Mouse (Mus musculus): ENCODE results near the gene Pdzk1.

Pdzk1 gene

DNA sequence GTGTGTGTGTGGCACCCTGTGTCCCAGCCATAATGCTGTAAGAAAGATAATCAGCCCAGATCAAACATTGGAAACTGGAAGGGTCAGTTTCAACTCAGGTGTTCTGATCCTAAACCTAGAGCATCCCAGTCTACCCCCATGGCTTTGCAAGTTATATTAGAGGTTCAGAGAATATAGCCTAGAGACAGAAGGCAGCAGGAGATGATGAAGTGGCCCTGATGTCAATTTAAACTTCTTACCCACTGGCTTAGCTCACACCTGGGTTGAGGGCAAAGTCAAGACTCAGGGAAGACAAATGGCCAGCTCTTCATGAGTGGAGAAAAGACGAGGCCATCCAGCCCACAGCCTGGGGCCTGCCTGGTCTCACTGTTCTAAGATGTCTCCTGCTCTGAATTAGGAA is at the start of gene Pdzk1, which contains the start of gene Cd160:
Gene Pdzk1, plus strand, starts transcription at position 301 of the 400 bp plus-strand sequence.
Gene Cd160, minus strand, starts transcription at position 368 of the 400 bp plus-strand sequence.
- DNase-seq = no peak

DNA sequence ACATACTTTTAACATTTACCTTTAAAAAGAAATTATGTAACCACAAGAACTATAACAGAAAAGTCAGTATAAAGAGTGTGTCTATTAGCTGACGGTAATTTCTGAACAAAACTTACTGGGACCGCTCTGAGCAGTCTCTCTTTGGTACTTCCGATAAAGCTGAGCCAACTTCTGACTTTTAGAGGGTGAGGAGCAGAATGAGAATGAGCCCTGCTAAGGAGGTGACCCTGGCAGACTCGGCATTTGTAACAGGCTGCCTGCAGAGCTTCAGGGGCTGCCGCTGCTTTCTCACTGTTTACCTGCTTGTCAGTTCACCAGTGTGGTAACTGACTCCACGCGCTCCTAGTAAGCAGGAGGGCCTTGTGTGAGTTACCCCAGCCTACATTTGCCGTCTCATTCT is 46.8 kb upstream of the Pdzk1 start:
- DNase-seq = no peak

DNA sequence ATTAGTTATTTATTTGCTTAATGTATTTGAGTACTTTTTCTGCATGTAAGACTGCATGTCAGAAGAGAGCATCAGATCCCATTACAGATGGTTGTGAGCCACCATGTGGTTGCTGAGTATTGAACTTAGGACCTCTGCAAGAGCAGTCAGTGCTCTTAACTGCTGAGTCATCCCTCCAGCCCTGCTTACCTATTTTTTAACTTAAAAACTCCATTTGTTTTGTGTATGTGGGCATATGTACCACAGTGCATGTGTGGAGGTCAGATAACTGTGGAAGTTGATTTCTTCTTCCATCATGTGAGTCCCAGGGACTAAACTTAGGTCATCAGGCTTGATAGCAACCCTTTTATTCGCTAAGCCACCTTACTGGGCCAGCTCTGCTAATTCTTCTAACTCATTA is 41.3 kb upstream of the Pdzk1 start:
- DNase-seq = no peak

DNA sequence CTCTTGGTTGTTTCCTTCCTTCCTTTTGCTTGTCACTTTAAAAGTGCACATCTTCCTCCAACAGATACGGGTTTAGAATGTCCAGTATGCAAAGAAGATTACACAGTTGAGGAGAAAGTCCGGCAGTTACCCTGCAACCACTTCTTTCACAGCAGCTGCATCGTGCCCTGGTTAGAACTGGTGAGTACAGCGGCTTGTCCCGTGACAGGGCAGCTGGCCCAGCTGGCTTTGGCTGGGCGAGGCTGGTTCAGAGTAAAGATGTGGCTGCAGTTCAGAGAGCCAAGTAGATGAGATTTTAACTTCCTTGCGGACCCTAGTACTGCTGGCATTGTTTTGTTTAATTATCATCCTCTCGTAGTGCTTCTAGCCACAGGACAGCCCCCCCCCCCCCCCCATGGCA is 40.6 kb upstream of the Pdzk1 start:
- no peak for DNase-seq

DNA sequence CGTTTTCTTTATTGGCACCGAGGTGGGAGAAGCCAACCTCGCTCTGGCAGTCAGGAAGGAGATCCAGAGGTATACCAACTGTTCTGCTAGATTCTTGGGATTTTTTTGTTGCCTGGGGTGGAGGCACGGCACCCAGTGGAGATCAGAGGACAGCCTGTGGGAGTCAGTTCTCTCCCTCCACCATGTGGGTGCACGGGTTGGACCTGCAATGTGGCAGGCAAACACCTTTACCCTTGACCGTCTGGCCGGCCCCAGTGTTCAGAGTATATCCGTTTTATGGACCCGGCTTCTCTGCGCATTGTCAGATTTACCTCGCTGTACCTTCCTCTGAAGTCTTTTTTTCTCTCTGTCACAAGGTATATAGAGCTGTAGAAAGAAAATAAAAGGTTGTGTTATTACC is 28.8 kb upstream of the Pdzk1 start:
- DNase-seq = no peak

DNA sequence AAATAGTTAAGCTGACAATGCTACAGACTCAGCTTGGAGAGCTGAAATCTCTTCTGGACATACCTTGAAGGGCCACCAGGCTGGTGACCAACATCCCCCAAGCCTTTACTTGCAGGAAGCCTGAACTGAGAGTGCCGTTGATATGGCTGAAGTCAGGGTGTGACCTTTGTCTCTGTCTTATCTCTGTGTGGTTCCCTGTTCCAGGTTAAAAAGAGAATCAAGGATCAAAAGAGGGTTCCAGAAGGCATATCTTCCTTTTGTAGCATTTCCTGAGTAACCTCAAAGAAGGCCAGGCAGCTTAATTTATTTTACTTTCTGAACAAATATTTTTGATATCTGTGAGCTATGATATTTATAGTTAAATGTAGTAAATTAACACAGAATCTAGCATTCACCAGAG is 26.9 kb upstream of the Pdzk1 start:
- DNase-seq = no peak

DNA sequence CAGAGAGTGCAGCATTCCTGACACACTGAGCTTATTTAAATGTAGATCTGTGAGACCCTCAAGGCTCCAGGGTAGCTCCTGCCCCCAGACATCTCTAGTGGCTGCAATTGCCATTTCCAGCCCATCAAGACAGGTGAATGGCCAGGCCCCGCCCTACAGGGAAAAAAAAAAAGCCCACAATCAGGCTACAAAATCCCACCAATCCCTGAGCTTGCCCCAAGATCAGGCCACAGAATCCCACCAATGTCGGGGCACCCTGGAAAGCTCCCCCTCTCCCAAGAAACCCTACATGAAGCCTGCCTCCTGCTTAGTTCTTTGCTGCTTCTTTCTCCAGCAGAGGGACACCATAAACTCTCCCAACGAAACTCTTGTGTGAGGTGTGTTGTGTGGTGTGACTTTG is 20.9 kb upstream of the Pdzk1 start:
- no peak for DNase-seq

DNA sequence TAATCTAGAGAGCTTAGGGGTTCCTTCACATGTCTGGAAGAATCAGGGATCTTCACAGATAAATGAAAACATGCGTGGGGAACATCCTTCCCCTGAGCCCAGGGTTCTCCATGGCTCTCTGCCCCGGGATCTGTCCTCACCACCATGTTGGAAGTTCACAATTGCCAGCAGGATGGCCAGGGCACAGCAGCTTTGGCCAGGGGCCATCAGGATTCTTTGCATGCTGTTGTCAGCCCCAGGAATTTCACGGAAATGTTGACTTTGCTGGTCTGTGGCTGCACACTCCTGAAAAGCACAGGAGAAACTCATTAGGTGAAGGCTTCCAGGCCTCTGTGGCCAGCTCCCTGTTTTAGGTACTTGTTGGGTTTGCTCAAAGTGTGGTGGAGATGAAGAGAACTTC is 20.4 kb upstream of the Pdzk1 start:
- DNase-seq = no peak

DNA sequence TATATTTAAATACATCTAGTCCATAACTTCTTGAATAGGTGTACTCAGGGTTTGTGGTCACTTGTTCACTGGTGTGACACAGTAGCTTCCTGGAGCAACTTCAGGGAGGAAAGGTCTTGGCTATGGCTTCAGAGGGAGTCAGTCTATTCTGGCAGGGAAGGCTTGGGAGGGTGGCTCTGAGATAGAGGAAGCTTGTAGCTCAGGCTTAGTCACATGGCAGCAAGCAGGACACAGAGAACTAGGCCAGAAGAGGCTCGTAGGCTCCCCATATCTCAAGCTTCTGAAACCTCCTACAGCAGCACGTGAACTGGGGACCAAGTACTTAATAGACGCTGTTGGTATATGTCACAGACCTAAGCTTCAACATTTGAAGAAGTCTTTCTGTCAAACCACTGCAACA is 17.9 kb upstream of the Pdzk1 start:
- DNase-seq = no peak

DNA sequence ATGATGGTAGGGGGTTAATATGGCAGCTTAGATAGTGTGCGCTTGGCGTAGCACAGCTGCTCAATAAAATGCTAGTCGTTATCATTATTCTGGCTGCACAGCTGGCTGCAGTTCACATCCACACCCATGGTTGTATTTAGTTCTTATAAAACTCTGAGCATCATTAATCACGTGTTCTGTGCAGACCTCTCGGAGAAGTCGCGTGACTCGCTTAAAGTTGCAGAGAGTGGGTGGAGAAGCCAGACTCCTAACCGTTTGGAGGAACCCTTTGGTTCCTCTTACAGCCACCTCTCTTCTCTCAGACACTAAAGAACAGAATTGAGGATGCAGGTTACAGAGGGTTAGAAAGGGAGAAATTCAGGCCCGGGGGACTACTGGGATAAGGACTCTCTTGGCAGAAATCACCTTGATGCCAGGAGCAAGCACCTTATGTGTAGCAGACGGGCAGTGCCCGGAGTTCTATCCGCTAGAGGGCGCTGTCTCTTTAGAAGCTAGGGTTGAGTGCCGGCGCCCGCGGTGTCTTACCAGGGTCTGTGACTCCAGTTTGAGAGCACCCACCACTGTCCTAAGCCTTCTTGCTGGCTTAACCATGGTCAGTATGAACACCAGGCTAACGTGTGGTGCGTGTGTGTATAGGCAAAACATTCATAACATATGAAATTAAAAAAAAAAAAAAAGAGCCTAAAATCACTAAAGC is 16.5 kb upstream of the Pdzk1 start:
- peak; percentile 34 to 77 for DNase-seq

DNA sequence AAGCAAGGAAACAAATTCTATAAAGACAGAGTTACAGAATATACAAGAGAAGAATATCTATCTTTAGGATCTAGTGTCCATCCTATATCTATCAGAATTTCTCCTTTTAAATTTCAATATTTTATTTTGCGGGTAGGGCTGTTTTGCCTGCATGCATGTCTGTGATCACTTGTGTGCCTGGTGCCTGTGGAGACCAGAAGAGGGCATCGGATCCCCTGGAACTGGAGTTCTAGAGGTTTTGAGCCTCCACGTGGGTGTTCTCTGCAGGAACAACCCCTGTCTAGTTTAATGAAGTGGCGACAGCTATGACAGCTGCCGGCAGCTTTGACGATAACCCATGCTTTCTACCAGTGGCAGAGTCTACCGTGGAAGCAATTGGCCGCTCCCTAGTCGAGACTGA is 16.0 kb upstream of the Pdzk1 start:
- peak in 1 of 2 experiments; percentile 16 for DNase-seq

DNA sequence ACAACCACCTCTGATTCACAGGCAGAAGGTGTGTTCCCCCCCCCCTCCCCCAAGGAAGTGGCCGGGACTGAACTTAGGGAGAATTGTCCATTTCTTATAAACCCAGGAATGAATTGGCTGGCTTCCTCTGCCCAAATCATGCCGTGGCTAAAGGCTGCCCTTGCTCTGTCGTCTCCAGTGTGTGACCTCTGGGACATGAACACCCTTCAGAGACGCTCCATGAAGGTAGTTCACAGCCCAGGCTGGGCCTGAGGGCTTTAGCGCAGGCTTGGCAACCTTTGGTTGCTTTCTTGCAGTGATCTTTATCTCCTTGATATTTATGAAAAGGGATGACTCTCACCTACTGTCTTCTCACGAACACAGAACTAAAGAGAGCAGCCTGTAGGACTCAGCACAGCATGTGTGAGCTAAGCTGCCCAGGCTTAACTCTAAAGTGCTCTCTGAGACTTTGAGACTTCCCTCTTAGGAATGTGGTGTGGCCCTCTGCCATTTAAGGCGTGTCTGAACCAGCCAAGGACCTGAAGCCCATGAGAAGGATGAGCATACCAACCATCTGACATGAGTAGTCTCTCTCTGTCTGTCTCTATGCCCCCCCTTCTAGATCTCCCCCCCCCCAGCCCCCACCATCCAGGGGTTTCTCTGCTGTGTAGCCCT is 15.4 kb upstream of the Pdzk1 start:
- no peak for DNase-seq

DNA sequence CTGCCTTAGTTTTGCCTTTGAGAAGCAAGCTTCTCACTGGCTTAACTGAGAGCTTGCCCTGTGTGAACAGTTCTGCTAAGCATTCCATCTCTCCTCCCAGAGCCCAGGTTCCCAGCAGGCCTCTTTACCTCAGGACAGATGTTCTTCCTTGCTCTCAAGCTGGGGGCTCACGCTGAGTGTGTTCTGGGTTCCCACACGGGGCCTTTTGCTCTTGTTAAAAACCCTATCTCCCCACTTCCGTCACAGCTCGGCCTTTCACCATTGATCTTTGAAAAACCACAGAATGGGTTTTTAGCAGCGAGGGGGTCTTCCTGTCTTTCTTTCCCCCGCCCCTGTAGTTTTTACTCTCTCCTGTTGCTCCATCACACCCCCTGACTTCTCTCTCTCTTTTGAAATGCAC is 14.7 kb upstream of the Pdzk1 start:
- no peak for DNase-seq

DNA sequence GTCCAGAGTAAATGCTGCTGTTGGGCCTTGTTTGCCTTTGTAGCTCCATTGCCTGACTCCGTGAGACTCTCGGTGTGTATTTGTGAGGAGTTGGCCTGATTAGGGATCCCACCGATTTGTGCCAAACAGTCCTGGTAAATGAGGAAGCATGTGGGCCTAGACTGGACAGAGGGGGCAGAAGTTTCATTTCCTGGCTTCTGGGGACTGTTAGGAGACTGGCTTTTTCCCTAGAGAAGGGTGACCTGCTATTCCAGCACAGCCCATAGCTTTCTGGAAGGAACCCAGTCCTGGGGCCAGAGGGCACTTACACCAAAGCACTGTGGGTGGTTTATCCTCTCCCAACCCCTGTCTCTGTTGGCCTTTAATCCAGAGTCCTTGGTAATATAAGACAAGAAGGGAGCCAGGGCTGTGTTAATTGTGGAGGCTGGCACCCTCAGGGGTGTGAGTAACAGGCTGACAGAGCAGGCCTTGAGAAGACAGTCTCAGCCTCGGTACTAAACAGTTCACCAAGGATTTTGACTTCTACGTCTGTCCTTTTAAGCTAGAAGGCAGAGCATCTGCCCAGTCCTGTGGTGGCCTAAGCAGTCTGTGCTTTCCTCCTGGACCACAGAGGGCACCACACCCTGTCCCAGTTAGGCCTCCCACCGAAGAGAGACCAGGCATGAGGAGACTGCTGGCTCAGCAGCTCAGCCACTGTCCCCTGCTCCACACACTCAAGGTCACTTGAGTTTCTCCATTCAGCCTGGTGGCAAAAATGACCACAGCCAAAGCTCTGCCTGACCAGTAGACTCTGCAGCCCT is 8.8 kb upstream of the Pdzk1 start:
- no peak for DNase-seq

DNA sequence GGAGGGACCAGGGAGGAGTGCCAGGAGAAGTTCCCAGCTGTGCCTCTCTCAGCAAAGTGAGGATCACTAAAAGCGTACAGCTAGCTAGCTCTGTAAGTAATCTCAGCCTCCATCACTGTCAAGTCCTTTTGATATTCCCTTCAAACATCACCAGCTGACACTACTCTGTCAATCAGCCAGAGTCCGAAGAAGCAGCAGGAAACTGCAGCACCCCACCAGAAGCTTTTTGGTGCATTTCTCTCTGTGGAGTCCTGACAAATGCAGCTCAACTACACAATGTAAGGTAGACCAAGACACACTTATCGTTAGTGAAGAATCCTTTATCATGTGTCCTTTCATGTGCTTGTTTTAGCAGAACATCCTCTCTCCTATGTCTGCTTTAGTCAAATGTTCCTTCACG is 7.5 kb upstream of the Pdzk1 start:
- DNase-seq = no peak

DNA sequence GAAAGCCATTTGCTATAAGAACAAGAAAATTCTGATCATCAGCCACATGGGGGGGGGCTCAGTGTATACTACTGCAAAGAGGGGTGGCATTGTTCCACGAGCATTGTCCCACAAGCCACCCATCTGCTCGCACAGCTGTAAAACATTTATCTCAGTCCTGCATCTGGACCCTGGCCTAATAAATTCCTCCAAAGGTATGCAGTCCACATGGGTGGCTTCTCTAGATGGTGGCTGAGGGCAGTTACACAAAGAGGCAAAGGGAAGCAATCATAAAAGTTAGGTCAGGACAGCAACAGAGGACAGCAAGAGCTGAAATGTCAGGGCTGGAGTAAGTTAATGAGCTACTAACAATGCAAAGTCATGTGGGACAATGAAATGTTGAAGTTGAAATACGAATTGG is 5.4 kb upstream of the Pdzk1 start:
- DNase-seq = no peak

DNA sequence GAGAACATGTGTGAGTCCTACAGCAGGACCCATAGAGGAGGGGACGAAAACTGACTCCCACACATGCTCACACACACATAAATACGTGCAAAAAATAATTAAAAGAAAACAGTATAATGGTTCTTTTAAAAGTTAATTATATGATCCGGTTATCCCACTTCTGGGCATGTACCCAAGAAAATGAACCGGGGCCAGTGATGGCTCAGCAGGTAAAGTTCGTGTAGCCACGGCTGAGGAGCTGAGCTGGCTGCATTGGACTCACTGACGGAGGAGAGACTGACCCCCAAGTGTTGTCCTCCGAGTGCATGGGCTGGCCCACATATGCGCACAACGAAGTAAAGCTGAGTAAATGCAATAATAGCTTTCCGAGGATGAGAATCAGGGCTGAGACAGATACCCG is 4.5 kb upstream of the Pdzk1 start:
- no peak for DNase-seq

DNA sequence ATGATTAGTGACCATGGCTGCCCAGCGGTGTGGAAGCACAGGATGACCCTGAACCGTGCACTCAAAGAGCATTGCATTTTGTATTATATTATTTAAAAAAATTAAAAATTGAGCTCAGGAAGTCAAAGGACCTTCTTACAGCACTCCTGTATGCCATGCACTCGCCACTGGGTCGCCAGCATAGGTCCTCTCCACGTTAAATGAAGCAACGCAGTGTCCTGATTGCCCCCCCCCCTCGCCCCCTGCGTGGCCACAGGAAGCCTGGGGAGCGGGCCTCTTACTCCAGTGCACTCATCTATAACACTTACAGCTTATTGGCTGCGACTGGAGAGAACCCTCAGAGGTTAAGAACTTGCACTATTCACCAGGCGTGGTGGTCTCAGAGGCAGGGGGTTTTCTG is 3.8 kb upstream of the Pdzk1 start:
- no peak for DNase-seq

DNA sequence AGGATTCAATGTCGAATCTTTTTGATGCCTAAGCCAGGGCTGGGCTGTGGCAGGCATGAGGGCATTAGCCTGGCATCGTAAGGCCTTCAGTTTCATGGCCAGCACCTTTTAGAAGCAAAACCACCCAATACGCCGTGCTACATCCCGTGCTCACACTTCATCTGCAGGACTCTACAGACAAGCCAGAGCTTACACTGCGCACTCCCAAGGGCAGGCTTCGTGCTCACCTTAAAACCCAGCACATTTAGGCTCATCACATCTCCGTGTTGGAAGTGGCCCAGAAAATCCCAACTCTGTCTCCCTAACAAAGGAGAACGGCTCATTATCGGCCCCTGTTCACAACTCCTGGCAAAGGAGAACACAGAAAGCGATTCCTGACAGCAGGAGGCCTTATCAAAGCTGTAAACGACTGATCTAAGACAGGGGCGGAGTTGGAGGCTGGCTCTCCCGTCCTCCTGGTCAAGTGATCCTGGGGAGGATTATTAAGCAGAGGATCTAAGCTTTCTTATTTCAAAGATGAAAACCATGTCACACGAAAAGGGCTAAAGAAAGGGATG is 698 bp upstream of the Pdzk1 start:
- DNase-seq = no peak

DNA sequence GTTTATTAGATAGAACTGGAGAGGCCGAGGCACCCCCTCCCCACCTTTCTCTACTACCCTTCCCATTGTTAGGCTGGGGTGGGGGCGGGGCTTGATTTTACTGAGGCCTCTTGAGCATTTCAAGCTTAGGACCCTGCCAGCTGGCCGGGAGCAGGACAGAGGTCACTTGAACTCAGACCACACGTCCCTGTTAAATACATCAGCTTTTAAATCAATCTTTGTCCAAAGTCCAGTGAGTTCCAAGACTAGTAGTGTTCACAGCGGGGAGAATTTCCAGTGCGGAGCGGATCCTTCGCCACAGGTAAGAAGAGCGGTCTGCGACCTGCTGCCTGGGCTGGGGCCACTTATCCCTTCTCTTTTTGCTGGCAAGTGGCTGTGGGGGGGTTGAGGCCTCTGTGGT is 772 bp downstream of the Pdzk1 start:
- no peak for DNase-seq

DNA sequence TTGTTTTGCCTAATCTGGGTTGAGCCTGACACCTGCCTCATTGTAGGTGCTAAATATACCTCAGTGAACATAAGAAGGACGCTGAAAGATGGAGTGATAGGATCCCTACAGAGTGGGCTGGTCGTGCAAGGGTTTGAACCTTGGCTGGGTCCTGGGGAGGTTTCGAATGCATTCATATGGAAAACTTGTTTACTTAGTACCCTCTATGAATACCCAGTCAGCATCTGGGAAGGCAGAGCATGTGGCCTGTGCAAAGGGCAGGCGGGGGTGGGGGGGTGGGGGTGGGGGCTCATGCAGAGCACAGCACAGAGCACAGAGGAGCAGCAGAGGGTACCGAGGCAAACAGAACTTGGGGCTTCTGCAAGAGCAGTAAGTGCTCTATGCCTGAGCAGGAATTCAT is 3.8 kb downstream of the Pdzk1 start:
- DNase-seq = no peak

DNA sequence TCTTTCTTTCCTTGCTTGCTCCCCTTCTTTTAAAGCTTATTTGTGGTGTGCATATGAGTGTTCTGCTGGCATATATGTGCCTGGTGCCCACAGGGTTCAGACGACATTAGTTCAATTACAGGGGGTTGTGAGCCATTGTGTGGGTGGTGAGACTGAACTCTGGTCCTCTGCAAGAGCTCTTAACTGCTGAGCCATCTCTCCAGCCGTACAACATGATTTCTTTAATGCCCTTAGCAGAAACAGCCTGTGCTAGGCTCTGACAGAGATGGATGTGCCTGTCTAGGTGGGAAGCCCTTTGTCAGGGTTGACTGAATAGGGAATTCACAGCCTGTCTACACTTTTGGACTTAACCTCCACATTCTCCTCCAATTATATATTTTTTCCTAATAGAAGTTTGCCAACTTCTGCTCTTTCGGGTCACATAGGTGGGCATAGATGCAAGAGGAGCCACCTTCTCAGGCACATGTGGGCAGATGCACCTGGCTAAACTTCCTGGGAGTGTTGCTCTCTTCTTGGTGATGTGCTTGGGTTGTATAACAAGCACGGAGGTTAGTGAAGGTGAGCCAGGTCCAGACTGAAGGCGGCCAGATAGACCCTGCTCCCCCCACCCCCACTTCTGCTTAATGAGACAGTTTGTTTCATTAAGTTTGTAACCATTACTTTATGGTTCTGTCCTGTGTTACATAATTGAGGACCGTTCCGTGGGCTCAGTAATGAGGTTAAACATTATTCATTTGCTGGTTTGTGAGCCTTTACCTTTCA is 5.7 kb downstream of the Pdzk1 start:
- no peak for DNase-seq

DNA sequence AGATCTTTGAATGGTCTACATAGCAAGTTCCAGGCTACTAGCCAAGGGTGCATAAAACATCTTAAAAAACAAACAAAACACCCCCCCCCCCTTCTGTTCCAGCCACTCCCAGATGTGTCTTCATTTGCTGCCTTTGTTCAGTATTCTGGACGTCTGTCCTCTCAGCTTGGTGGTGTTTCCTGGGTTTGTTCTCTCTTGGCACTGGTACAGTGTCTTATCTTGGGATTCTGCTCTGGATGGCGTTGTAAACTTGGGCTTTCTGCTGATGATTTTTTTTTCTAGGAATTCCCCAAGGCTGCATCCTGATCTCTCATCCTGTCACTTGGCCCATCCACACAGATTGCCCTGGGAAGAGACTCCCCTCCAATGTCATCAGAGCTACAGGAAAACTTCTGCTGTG is 7.3 kb downstream of the Pdzk1 start:
- no peak for DNase-seq

Data from spleen, adult 18-20 months (tissue).